Mouse (Mus musculus) bone marrow, adult 2 months (tissue): ENCODE measurements around the gene Rab8a. TPM values are rescaled to one million over a fixed set of nuclear protein-coding genes. Genes with fewer than 3 reads are reported as not detected.

Experiments used
- H3K27ac ChIP-seq: fragments of 200-500 bp; 2 replicates; pipeline ENCODE4 v1.5.1; 2012; ENCODE audit warnings: low read depth, mild to moderate bottlenecking, control low read depth, inconsistent platforms, low read length; ENCODE audit not compliant: control insufficient read depth, poor library complexity, insufficient read depth
- H3K4me1 ChIP-seq: fragments of 200-500 bp; 2 replicates; pipeline ENCODE4 v1.6.1; 2011; ENCODE audit warnings: low read length; ENCODE audit not compliant: control insufficient read depth, insufficient read depth
- H3K4me3 ChIP-seq: fragments of 200-500 bp; replicated peaks from 2 replicates; pipeline ENCODE3; 2011; ENCODE audit warnings: mild to moderate bottlenecking, low read depth, low read length, control low read depth; ENCODE audit not compliant: control insufficient read depth
- CTCF ChIP-seq: fragments of 200-500 bp; IDR thresholded peaks from 2 replicates; pipeline ENCODE4 v1.5.1; 2011; ENCODE audit warnings: low read length, control low read depth; ENCODE audit not compliant: control insufficient read depth, insufficient read depth
- POLR2A ChIP-seq: fragments of 200-500 bp; IDR thresholded peaks from 2 replicates; pipeline ENCODE4 v1.6.1; 2011; ENCODE audit warnings: low read depth, mild to moderate bottlenecking, control low read depth, low read length, borderline replicate concordance; ENCODE audit not compliant: control insufficient read depth
- WGBS: fragments of 180-500 bp; shearing (Covaris S2); methylation state at CpG from one replicate; pipeline ENCODE4 v1.1.7; 2018; 5-methylcytosine and 5-hydroxymethylcytosine counted together
- polyA plus RNA-seq: library from polyadenylated mRNA; stranded (reverse); fragments of >200 nt; gene quantifications from 2 replicates; pipeline ENCODE4 v1.2.4, GENCODE M21; 2011; ENCODE audit warnings: low replicate concordance; ENCODE audit not compliant: missing spikeins, insufficient read depth, insufficient read length

Gene Rab8a
- polyA plus RNA-seq, 1 experiment = 38.5 TPM

DNA sequence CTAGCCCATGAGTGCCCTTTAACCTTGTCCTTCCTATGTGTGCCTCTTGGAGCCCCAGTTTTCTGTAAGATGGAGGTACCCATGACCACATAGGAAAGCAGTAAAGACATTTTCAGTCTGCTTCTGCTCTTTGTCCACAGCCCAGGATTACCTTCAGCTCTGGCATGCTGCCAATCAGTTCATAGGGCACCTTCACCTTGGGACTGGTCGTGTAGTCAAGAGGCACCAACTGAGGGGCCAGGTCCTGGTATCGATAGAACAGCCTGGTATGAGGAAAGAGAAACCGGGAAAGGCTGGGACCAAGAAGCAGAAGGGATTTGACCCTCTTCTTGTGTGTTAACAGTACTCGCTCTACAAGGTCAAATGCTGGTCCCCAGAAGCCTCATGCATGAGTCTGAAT is 49.2 kb downstream of the Rab8a start:
- H3K4me1 ChIP-seq = peaks cover 5% of the 10 kb centered on the region
- no peak overlapping the region for H3K4me3 ChIP-seq
- WGBS = 69% methylated on average over 4 of the region's 4 CpGs
- no peak for TF ChIP-seq POLR2A
- TF ChIP-seq CTCF = no peak
- H3K27ac ChIP-seq = no peak overlapping the region

DNA sequence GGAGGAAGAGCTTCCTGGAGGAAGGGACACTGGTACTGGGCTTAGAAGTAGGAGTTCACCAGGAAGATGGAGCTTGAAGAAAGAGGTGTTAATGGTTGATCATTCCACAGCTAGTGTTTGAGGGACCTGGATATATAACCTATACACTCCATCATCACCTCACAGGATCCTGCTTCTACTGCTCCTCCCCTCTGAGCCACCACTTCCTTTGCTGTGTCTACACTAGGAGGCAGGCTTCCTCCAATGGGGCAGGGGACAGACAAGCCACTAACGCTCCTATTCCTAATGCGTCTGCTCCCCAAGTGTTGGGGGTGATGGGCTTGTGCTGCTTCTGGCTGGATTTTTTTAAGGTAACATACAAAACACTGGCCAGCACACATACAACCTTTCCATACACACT is 49.7 kb downstream of the Rab8a start:
- peak; percentile 22; the same call in 1 of the 2 replicates for TF ChIP-seq CTCF
- no peak for TF ChIP-seq POLR2A
- Histone ChIP-seq H3K4me3 (no peak overlapping the region), H3K4me1 (peaks cover 5% of the 10 kb centered on the region), H3K27ac (no peak overlapping the region)
- 39% methylated on average over 2 of the region's 2 CpGs for WGBS

DNA sequence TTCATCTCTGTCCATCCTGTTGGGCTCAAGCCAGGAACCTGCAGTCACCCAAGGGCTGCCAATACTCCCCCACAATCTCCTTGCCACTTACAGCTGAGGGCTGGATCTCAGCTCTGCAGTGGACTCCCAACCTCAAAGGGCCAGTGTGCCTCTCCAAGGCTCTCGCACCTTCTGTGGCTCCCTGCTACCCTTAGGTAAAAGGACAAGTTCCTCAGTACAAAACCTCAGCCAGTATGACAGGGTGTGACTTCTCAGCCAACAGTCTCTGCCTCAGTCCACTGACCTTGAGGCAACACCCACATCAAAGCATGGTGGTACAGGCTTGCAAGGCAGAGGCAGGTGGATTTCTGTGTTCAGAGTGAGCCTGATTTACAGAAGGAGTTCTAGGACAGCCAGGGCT is 50.8 kb downstream of the Rab8a start:
- no peak for TF ChIP-seq CTCF
- no peak for TF ChIP-seq POLR2A
- Histone ChIP-seq H3K4me1 (peaks cover 6% of the 10 kb centered on the region), H3K27ac (no peak overlapping the region; the same call in 1 of the 2 replicates), H3K4me3 (no peak overlapping the region)
- WGBS = 76% methylated on average over 1 of the region's 1 CpGs

DNA sequence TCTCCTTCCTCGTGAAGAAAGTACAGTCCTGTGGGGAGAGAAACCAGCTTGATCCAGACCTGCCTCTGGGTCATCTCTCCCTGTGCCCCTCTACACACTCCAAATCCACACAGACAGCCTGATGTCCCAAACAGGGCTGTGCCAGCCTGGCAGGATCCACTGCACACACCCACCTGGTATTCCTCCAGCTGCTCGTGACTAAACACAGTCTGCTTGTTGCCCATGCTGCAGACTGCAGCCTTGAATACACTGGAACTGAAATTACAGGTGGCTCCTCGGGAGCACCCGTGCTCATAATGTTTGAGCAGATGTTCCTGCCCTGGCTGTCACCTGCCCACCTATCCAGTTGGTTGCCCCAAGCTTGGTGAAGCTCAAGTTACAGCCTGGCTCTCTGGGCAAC is 51.8 kb downstream of the Rab8a start, which contains the start of gene Cib3:
Gene Cib3, minus strand, starts transcription at position 87 of the 400 bp plus-strand sequence.
- 66% methylated on average over 4 of the region's 4 CpGs for WGBS
- TF ChIP-seq POLR2A = no peak
- Histone ChIP-seq H3K4me1 (peaks cover 7% of the 10 kb centered on the region), H3K27ac (no peak within 1 kb of the TSS; the same call in 1 of the 2 replicates), H3K4me3 (no peak within 1 kb of the TSS)

DNA sequence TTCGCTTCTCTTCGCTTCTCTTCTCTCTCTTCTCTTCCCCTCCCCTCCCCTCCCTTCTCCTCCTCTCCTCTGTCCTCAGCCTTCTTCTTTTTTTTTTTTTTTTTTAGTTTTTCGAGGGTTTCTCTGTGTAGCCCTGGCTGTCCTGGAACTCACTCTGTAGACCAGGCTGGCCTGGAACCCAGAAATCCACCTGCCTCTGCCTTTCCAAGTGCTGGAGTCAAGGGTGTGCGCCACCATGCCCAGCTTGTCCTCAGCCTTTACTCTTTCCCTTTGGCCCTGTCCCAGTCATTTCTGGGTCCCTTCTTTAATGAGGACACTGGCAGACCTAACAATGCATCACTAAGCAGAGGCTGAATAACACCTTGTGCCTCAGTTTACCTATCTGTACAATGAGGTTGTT is 52.5 kb downstream of the Rab8a start, which contains the start of gene Gm11034:
Gene Gm11034, minus strand, starts transcription at position 101 of the 400 bp plus-strand sequence.
- Histone ChIP-seq H3K27ac (no peak within 1 kb of the TSS), H3K4me3 (no peak within 1 kb of the TSS), H3K4me1 (peaks cover 7% of the 10 kb centered on the region)
- TF ChIP-seq POLR2A = no peak
- TF ChIP-seq CTCF = no peak
- WGBS = 70% methylated on average over 4 of the region's 4 CpGs

DNA sequence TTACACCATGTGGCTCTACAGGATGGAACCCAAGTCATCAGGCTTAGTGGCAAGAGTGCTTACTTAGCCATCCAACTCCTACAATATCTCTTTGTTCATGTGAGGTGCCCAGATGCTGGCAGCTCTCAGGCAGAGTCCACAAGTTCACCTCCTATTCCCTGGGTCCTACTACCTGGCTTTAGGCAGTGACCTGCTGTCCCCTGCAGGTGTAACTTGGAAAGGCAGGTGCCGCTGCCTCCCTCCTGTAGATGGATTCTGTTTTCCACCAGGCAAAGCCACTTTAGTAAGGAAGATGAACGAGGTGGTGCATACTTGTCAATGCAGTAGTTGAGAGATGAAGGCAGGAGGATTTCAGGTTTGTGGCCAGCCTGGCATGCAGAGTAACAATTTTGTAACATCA is 54.1 kb downstream of the Rab8a start:
- peak; percentile 83 for TF ChIP-seq CTCF
- TF ChIP-seq POLR2A = no peak
- Histone ChIP-seq H3K4me1 (peaks cover 7% of the 10 kb centered on the region), H3K4me3 (no peak overlapping the region), H3K27ac (peak overlapping the region; percentile 65; the same call in 1 of the 2 replicates)
- 33% methylated on average over 2 of the region's 2 CpGs for WGBS

DNA sequence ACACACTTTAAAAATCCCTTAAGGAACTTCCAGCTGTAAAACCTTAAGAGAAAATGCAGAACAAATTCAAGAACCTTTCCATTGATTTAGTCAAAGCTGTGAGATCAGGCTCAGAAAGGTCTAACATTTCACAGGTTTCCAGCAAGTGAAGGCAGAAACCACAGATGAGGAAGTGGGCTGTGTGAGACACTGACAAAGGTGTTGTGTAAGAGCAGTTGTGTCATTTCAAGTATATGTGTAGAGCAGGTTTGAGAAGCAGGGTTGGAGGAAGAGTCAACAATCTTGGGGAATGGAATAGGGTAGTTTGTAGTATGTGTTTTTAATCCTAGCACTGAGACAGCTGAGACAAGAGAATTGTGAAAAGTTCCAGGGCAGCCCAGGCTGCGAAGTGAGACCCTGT is 54.9 kb downstream of the Rab8a start:
- TF ChIP-seq POLR2A = no peak
- no peak for TF ChIP-seq CTCF
- Histone ChIP-seq H3K4me3 (no peak overlapping the region), H3K4me1 (peaks cover 7% of the 10 kb centered on the region), H3K27ac (peak overlapping the region; percentile 94)
- WGBS = 6% methylated on average over 1 of the region's 1 CpGs

DNA sequence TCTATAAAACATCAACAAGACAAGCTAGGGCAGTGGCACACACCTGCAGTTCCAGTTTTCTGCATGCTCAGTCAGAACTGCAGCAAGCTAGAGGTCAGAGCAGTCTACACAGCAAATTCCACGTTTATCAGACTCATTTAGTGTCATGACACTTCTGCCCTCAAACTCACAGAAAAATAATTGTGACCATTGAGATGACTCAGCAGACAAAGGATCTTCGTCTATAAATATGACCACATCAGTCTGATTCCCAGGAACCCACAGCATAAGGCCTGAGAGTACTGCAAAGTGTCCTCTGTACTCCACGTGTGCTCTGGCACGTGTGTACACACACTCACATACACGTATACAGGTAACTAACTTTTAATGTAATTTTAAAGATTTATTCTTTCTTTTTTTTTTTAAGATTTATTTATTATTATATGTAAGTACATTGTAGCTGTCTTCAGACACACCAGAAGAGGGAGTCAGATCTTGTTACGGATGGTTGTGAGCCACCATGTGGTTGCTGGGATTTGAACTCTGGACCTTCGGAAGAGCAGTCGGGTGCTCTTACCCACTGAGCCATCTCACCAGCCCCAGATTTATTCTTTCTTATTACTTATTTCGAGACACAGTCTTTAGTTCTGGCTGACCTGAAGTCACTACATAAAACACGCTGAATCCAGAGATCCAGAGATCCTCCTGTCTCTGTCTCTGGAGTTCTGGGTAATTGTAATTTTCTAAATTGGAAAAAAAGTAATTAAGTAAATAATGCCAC is 58.0 kb downstream of the Rab8a start:
- no peak for TF ChIP-seq POLR2A
- no peak for TF ChIP-seq CTCF
- H3K4me1 ChIP-seq = peaks cover 4% of the 10 kb centered on the region
- WGBS = 64% methylated on average over 10 of the region's 10 CpGs
- no peak overlapping the region for H3K27ac ChIP-seq
- H3K4me3 ChIP-seq = no peak overlapping the region
